ENCODE assay signal across 18 mouse cellular contexts in the genomic region with DNA sequence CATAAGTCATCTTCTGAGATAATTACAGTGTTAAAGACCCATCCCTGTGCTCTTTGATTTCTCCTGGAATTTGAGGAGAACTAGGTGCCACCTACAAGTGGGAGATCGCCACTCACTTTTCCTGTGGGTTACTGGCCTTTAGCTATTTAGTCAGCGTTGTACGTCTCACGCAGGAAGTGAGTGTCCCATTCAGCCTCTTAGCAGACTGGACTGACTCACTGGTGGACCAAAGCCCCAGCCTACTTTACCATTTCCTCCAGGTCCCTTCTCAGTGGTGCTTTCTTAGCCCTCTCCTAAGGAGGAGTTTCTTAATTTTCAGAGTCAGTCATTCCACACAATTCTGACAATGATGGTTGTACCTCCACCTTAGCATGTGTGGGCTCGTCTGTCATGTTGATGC.
"Had no signal": no experiment of that assay in that cellular context is flagged by ENCODE, and none has a peak within 500 bp of the region (broad histone marks: within the 10 kb centered on the region; RNA-seq: fewer than 3 reads in every experiment).

No protein-coding gene starts in this region.

- H3K4me3 ChIP-seq: layer of hippocampus, adult 2 months; left cerebral cortex, adult 2 months; liver, embryonic 13.5 days; midbrain, embryonic 10.5 days; midbrain, embryonic 13.5 days; neural tube, embryonic 12.5 days; neural tube, embryonic 15.5 days had no signal

- H3K9ac ChIP-seq: liver, embryonic 13.5 days; midbrain, embryonic 13.5 days; neural tube, embryonic 12.5 days; neural tube, embryonic 15.5 days had no signal

- DNase-seq: kidney, postnatal 25 days; layer of hippocampus, postnatal 36 days; liver, embryonic 13.5 days; lung, adult 2 months; lung, postnatal 14 days; lung, postnatal 4 days; retina, postnatal 1 day; right cerebral cortex, postnatal 25 days; spleen, adult 18-20 months; thymus, adult 18-20 months; thymus, postnatal 36 days had no signal

- H3K9me3 ChIP-seq: liver, embryonic 13.5 days; midbrain, embryonic 10.5 days; neural tube, embryonic 12.5 days; neural tube, embryonic 15.5 days had no signal

- H3K4me2 ChIP-seq: liver, embryonic 13.5 days; midbrain, embryonic 13.5 days; neural tube, embryonic 12.5 days; neural tube, embryonic 15.5 days had no signal

- H3K4me1 ChIP-seq: liver, embryonic 13.5 days; neural tube, embryonic 12.5 days had no signal

- H3K27ac ChIP-seq: kidney, postnatal 0 days; layer of hippocampus, adult 2 months; left cerebral cortex, adult 2 months; liver, embryonic 13.5 days; midbrain, embryonic 10.5 days; midbrain, embryonic 13.5 days; neural tube, embryonic 12.5 days; neural tube, embryonic 15.5 days had no signal

- H3K27me3 ChIP-seq: liver, embryonic 13.5 days; midbrain, embryonic 13.5 days; neural tube, embryonic 12.5 days; neural tube, embryonic 15.5 days had no signal

- H3K36me3 ChIP-seq: liver, embryonic 13.5 days; midbrain, embryonic 10.5 days; midbrain, embryonic 13.5 days; neural tube, embryonic 12.5 days; neural tube, embryonic 15.5 days had no signal

- ATAC-seq: midbrain, embryonic 13.5 days had no signal
